Mouse (Mus musculus): ENCODE results near the gene Anks1b.

- TF ChIP-seq POLR2A (IDR thresholded peaks at IDR 0.05; ENCODE audit: control insufficient read depth, low read depth, low read length) (no peak), CTCF (IDR thresholded peaks at IDR 0.05; ENCODE audit: control insufficient read depth, insufficient read depth, insufficient replicate concordance, low read depth, low read length) (no peak)
These were observed 567.7 kb downstream of the Anks1b start for GRCm38 (mm10) chr10:90441036-90441435.

Measured in testis, adult 2 months (tissue).